Mouse (Mus musculus) adipose tissue, adult 10 weeks (tissue): ENCODE measurements around the gene Gm20817. TPM values are rescaled to one million over a fixed set of nuclear protein-coding genes. Genes with fewer than 3 reads are reported as not detected.

ENCODE experiments used
- polyA plus RNA-seq: library from polyadenylated mRNA; stranded (reverse); fragments of 350-450 nt; fragmentation: Illumina TruSeq; extraction: RNeasy Lipid Tissue Mini Kit (QIAGEN cat#74804); gene quantifications from one replicate; pipeline ENCODE4 v1.2.3, GENCODE M21; 2014; ENCODE audit warnings: low read depth, low replicate concordance

Gene Gm20817
- not detected for polyA plus RNA-seq

GRCm38 (mm10) chrY:68832628-68833027, at the start of gene Gm20817:
Gene Gm20817 (minus strand): TSS chrY:68832728.

